Mouse (Mus musculus) heart, postnatal 0 days (tissue): Measurements from ENCODE around the gene Zmym5. TPM values are rescaled to one million over a fixed set of nuclear protein-coding genes. Genes with fewer than 3 reads are reported as not detected.
A peak's percentile ranks its signal among the peaks of the same experiment; 100 is the strongest.
"Not testable (repeated sequence)": the region's sequence is repeated elsewhere in the genome, so short reads cannot be mapped to it uniquely, and the experiment has no call there.

Experiments
- ATAC-seq: fragments of 200-750 bp; cut with Nextera tagmentation; 2 replicates; pipeline ENCODE4 v1.8.0; 2017; ENCODE audit warnings: low read depth, moderate number of reproducible peaks, moderate library complexity; ENCODE audit not compliant: insufficient read depth
- DNase-seq: peaks from one replicate; pipeline ENCODE4 v3.0.0-alpha.2; 2016; ENCODE audit warnings: low spot score
- H3K27ac ChIP-seq: fragments of 300-500 bp; sonication (generic); 2 replicates; pipeline ENCODE4 v1.5.1; 2014; ENCODE audit warnings: low read depth, mild to moderate bottlenecking
- H3K27me3 ChIP-seq: fragments of 300-500 bp; sonication (generic); 2 replicates; pipeline ENCODE4 v1.6.1; 2014; ENCODE audit warnings: low read length, mixed read lengths; ENCODE audit not compliant: control insufficient read depth, insufficient read depth
- H3K36me3 ChIP-seq: fragments of 300-500 bp; sonication (generic); replicated peaks from 2 replicates; pipeline ENCODE4 v1.6.1; 2014; ENCODE audit warnings: low read length, mixed read lengths; ENCODE audit not compliant: control insufficient read depth, insufficient read depth
- H3K4me1 ChIP-seq: fragments of 300-500 bp; sonication (generic); 2 replicates; pipeline ENCODE4 v1.6.1; 2014; ENCODE audit warnings: antibody characterized with exemption; ENCODE audit not compliant: control insufficient read depth, insufficient read depth
- H3K4me2 ChIP-seq: fragments of 300-500 bp; sonication (generic); 2 replicates; pipeline ENCODE4 v1.6.1; 2014; ENCODE audit warnings: low read depth, mild to moderate bottlenecking, low read length, moderate library complexity
- H3K4me3 ChIP-seq: fragments of 300-500 bp; sonication (generic); 2 replicates; pipeline ENCODE4 v1.5.1; 2014; ENCODE audit warnings: low read depth, low read length
- H3K9ac ChIP-seq: fragments of 300-500 bp; sonication (generic); replicated peaks from 2 replicates; pipeline ENCODE4 v1.6.1; 2014; ENCODE audit warnings: low read depth, low read length, mixed read lengths
- H3K9me3 ChIP-seq: fragments of 300-500 bp; sonication (generic); replicated peaks from 2 replicates; pipeline ENCODE4 v1.6.1; 2016; ENCODE audit warnings: low read length; ENCODE audit not compliant: control insufficient read depth
- CTCF ChIP-seq: IDR thresholded peaks from 2 replicates; pipeline ENCODE4 v1.5.1; 2016; ENCODE audit warnings: antibody characterized with exemption, control low read depth, low read depth
- EP300 ChIP-seq: IDR thresholded peaks from 2 replicates; pipeline ENCODE4 v1.6.1; 2016; ENCODE audit warnings: antibody characterized with exemption, low read depth
- whole genome bisulfite sequencing: fragments of 180-500 bp; shearing (Covaris S2); extraction: QIAGEN DNeasy Blood & Tissue Kit; methylation state at CpG from one replicate; pipeline ENCODE4 v1.1.7; 2014; 5-methylcytosine and 5-hydroxymethylcytosine counted together
- polyA plus RNA-seq: library from polyadenylated mRNA; unstranded; fragments of >200 nt; fragmentation: Nextera tagmentation; extraction: Ambion mirVana; gene quantifications from 2 replicates; pipeline ENCODE4 v1.2.1, GENCODE M21; 2015
- total RNA-seq: library from RNA; depleted of rRNA; stranded (reverse); fragments of >200 nt; gene quantifications from 2 replicates; pipeline ENCODE4 v1.2.3, GENCODE M21; 2014; ENCODE audit warnings: low replicate concordance

The Zmym5 gene
- total and polyA plus RNA-seq, 2 experiments from 2014 or later = 6.1 to 18.2 TPM

- no peak for TF ChIP-seq CTCF
- no peak for TF ChIP-seq EP300
- no peaks in the 10 kb centered on the region for H3K36me3 ChIP-seq
- H3K27ac ChIP-seq = no peak overlapping the region
- H3K9ac ChIP-seq = no peak overlapping the region
- ATAC-seq = no peak
- no peak overlapping the region for H3K4me2 ChIP-seq
- no peaks in the 10 kb centered on the region for H3K27me3 ChIP-seq
- peaks cover 7% of the 10 kb centered on the region; the same call in 1 of the 2 replicates for H3K9me3 ChIP-seq
- peaks cover 7% of the 10 kb centered on the region; the same call in 1 of the 2 replicates for H3K4me1 ChIP-seq
- 88% methylated on average over 4 of the region's 4 CpGs for WGBS
- DNase-seq = no peak
- no peak overlapping the region for H3K4me3 ChIP-seq
Observed at GRCm38 (mm10) chr14:56816541-56816940, 5.0 kb upstream of the Zmym5 start.

GRCm38 (mm10) chr14:56812520-56813036 is 1.1 kb upstream of the Zmym5 start:
- DNase-seq (peak; percentile 77), ATAC-seq (peak; percentile 31)
- H3K4me2 ChIP-seq = peak overlapping the region; percentile 71
- no peaks in the 10 kb centered on the region for H3K27me3 ChIP-seq
- H3K36me3 ChIP-seq = peaks cover 8% of the 10 kb centered on the region; the same call in 1 of the 2 replicates
- H3K27ac ChIP-seq = peak overlapping the region; percentile 95
- WGBS = 2% methylated on average over 35 of the region's 35 CpGs
- H3K9ac ChIP-seq = peak overlapping the region; percentile 62
- peaks cover 14% of the 10 kb centered on the region; the same call in 1 of the 2 replicates for H3K4me1 ChIP-seq
- H3K9me3 ChIP-seq = no peaks in the 10 kb centered on the region
- H3K4me3 ChIP-seq = peak overlapping the region; percentile 54
- TF ChIP-seq EP300 (no peak), CTCF (peak; percentile 56)

- WGBS = under 1% methylated on average over 32 of the region's 86 CpGs
- Histone ChIP-seq H3K4me3 (peak overlapping the region; percentile 75), H3K9ac (peak overlapping the region; percentile 83), H3K27ac (peak overlapping the region; percentile 97), H3K4me1 (peaks cover 14% of the 10 kb centered on the region; the same call in 1 of the 2 replicates), H3K4me2 (peak overlapping the region; percentile 56)
- H3K9me3 ChIP-seq, H3K36me3 ChIP-seq, H3K27me3 ChIP-seq, ATAC-seq: not testable (repeated sequence)
- DNase-seq = peak; percentile 39
Observed at GRCm38 (mm10) chr14:56810781-56811690, 480 bp downstream of the Zmym5 start.

- Histone ChIP-seq H3K9me3 (no peaks in the 10 kb centered on the region), H3K4me3 (no peak overlapping the region), H3K4me1 (no peaks in the 10 kb centered on the region), H3K4me2 (no peak overlapping the region), H3K27me3 (no peaks in the 10 kb centered on the region), H3K27ac (no peak overlapping the region), H3K36me3 (peaks cover 54% of the 10 kb centered on the region), H3K9ac (no peak overlapping the region)
- WGBS = 38% methylated on average over 2 of the region's 2 CpGs
- ATAC-seq (no peak), DNase-seq (no peak)
- TF ChIP-seq CTCF (peak; percentile 67), EP300 (no peak)
Observed at GRCm38 (mm10) chr14:56793243-56793642, 18.3 kb downstream of the Zmym5 start.

- ATAC-seq (no peak), DNase-seq (no peak)
- no peaks in the 10 kb centered on the region for H3K36me3 ChIP-seq
- H3K4me2 ChIP-seq = no peak overlapping the region
- TF ChIP-seq CTCF (no peak), EP300 (no peak)
- no peaks in the 10 kb centered on the region for H3K9me3 ChIP-seq
- H3K4me1 ChIP-seq = no peaks in the 10 kb centered on the region
- H3K27ac ChIP-seq = no peak overlapping the region
- H3K9ac ChIP-seq = no peak overlapping the region
- WGBS = 57% methylated on average over 1 of the region's 1 CpGs
- no peaks in the 10 kb centered on the region for H3K27me3 ChIP-seq
- no peak overlapping the region for H3K4me3 ChIP-seq
Observed at GRCm38 (mm10) chr14:56784575-56784974, 26.9 kb downstream of the Zmym5 start.
